Mouse (Mus musculus) kidney, embryonic 16.5 days (tissue): ENCODE measurements around the gene Tekt1. TPM values are rescaled to one million over a fixed set of nuclear protein-coding genes. Genes with fewer than 3 reads are reported as not detected.

Experiments used
- ATAC-seq: fragments of 200-750 bp; cut with Nextera tagmentation; 2 replicates; pipeline ENCODE4 v1.8.0; 2017; ENCODE audit warnings: moderate TSS enrichment; ENCODE audit not compliant: low FRiP score, low TSS enrichment
- H3K27ac ChIP-seq: fragments of 300-500 bp; sonication (generic); 2 replicates; pipeline ENCODE4 v1.5.1; 2014; ENCODE audit warnings: low read length
- H3K27me3 ChIP-seq: fragments of 300-500 bp; sonication (generic); 2 replicates; pipeline ENCODE4 v1.6.1; 2014; ENCODE audit warnings: low read length, control low read depth, mixed read lengths; ENCODE audit not compliant: insufficient read depth
- H3K36me3 ChIP-seq: fragments of 300-500 bp; sonication (generic); 2 replicates; pipeline ENCODE4 v1.6.1; 2014; ENCODE audit warnings: low read length, control low read depth, mixed read lengths; ENCODE audit not compliant: insufficient read depth
- H3K4me1 ChIP-seq: fragments of 300-500 bp; sonication (generic); 2 replicates; pipeline ENCODE4 v1.6.1; 2014; ENCODE audit warnings: low read length, control low read depth, mixed read lengths; ENCODE audit not compliant: insufficient read depth
- H3K4me2 ChIP-seq: fragments of 300-500 bp; sonication (generic); replicated peaks from 2 replicates; pipeline ENCODE4 v1.6.1; 2014; ENCODE audit warnings: low read depth, low read length
- H3K4me3 ChIP-seq: fragments of 300-500 bp; sonication (generic); 2 replicates; pipeline ENCODE4 v1.5.1; 2014; ENCODE audit warnings: mild to moderate bottlenecking, low read length
- H3K9ac ChIP-seq: fragments of 300-500 bp; sonication (generic); replicated peaks from 2 replicates; pipeline ENCODE4 v1.6.1; 2014; ENCODE audit warnings: low read length
- H3K9me3 ChIP-seq: fragments of 300-500 bp; sonication (generic); 2 replicates; pipeline ENCODE4 v1.6.1; 2016; ENCODE audit warnings: low read length, control low read depth
- WGBS: fragments of 180-500 bp; shearing (Covaris S2); extraction: QIAGEN DNeasy Blood & Tissue Kit; methylation state at CpG from one replicate; pipeline ENCODE4 v1.1.7; 2014; 5-methylcytosine and 5-hydroxymethylcytosine counted together
- polyA plus RNA-seq: library from polyadenylated mRNA; unstranded; fragments of >200 nt; fragmentation: Nextera tagmentation; extraction: Ambion mirVana; gene quantifications from 2 replicates; pipeline ENCODE4 v1.2.1, GENCODE M21; 2015

The Tekt1 gene
- polyA plus RNA-seq, 1 experiment from 2014 or later: 6.5 TPM

DNA sequence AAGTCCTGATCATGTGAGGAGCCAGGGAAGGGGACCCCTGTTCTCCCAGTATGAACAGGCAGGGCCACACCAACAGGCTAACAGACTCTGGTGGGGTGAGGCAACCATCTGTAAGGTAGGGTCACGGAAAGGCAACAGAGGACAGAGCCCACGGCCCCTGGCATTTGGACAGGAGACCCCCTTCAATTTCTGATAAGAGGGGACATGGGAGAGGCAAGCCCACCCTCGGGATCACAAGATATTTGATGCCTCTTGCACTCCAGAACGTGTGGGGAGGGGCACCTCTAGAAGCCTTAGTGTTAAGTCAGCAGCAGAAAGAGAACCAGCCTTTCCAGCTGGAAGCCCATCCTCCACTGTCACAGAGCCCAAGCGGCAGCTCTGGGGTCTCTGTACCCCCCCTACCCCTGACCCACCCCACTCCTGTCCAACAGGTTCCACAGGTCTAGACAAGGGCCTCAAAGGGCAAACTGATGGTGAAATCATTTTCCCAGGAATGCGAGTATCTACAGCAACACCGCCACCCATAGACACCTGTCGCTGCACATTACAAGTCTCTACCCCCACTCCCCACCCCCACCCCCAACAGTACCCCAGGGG is 43.9 kb upstream of the Tekt1 start:
- Histone ChIP-seq H3K36me3 (no peaks in the 10 kb centered on the region), H3K4me2 (peak overlapping the region; percentile 93), H3K27me3 (0 out of 2 replicates have a peak, but pooled peaks cover 4% of the 10 kb centered on the region), H3K9me3 (no peaks in the 10 kb centered on the region), H3K27ac (peak overlapping the region; percentile 66), H3K4me1 (peaks cover 85% of the 10 kb centered on the region), H3K4me3 (no peak overlapping the region), H3K9ac (peak overlapping the region; percentile 56; the same call in 1 of the 2 replicates)
- ATAC-seq: no peak
- WGBS: 54% methylated on average over 8 of the region's 8 CpGs

- Histone ChIP-seq H3K9me3 (no peaks in the 10 kb centered on the region), H3K4me3 (no peak overlapping the region), H3K4me2 (no peak overlapping the region), H3K4me1 (peaks cover 88% of the 10 kb centered on the region), H3K9ac (0 out of 2 replicates have a peak overlapping the region, but pooled peaks have one; percentile 5), H3K27me3 (0 out of 2 replicates have a peak, but pooled peaks cover 4% of the 10 kb centered on the region), H3K27ac (peak overlapping the region; percentile 27), H3K36me3 (no peaks in the 10 kb centered on the region)
- 69% methylated on average over 4 of the region's 4 CpGs for whole genome bisulfite sequencing
- ATAC-seq: no peak
Observed at GRCm38 (mm10) chr11:72405532-72405931, 43.3 kb upstream of the Tekt1 start.

DNA sequence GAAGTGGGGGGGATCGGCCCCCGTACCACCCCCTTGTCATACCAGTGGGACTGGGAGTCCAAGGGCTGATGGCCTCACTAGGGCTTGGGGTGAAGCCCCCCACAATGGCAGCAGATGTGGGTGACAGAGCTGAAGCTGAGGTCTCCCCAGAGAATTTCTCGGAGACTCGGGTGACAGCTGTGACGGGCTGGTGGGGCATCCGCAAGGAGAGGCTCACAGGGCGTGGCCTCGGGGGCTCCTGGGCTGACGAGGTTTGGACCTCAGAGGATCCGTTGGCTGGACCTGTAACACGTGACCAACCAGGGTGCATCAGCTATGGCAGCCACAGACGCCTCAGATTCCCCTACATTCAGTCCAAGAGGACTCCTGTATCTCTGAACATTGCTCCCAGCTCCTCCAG is 40.7 kb upstream of the Tekt1 start:
- peaks cover 75% of the 10 kb centered on the region for H3K4me1 ChIP-seq
- peak overlapping the region; percentile 0 for H3K9ac ChIP-seq
- H3K27ac ChIP-seq: peak overlapping the region; percentile 81
- no peak overlapping the region for H3K4me3 ChIP-seq
- WGBS: 80% methylated on average over 12 of the region's 12 CpGs
- H3K27me3 ChIP-seq: no peaks in the 10 kb centered on the region
- peaks cover 14% of the 10 kb centered on the region for H3K36me3 ChIP-seq
- no peak overlapping the region for H3K4me2 ChIP-seq
- H3K9me3 ChIP-seq: no peaks in the 10 kb centered on the region
- ATAC-seq: no peak

DNA sequence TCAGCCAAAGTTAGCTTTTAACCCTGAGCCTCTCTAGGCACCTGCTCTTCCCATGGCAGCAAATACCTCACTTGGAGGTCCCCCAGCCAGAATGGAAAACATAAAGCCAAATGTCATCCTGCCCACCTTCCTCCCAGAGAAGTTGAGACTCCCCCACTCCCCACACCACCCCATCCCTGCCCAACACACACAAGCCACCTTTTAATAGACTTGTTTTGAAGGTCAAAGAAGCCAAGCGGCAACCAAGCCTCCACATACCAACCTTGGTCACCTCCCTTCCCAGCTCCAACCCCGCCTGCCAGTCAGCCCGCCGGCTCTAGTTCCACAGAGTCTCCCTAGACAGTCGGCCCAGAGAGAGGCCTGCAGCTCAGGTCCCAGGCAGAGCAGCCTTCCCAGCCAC is 39.8 kb upstream of the Tekt1 start:
- no peak overlapping the region for H3K9ac ChIP-seq
- peaks cover 75% of the 10 kb centered on the region for H3K4me1 ChIP-seq
- peaks cover 21% of the 10 kb centered on the region for H3K36me3 ChIP-seq
- WGBS: 27% methylated on average over 5 of the region's 5 CpGs
- H3K9me3 ChIP-seq: no peaks in the 10 kb centered on the region
- no peak overlapping the region for H3K4me3 ChIP-seq
- ATAC-seq: peak; percentile 77
- peak overlapping the region; percentile 81 for H3K27ac ChIP-seq
- H3K27me3 ChIP-seq: no peaks in the 10 kb centered on the region
- peak overlapping the region; percentile 3 for H3K4me2 ChIP-seq

DNA sequence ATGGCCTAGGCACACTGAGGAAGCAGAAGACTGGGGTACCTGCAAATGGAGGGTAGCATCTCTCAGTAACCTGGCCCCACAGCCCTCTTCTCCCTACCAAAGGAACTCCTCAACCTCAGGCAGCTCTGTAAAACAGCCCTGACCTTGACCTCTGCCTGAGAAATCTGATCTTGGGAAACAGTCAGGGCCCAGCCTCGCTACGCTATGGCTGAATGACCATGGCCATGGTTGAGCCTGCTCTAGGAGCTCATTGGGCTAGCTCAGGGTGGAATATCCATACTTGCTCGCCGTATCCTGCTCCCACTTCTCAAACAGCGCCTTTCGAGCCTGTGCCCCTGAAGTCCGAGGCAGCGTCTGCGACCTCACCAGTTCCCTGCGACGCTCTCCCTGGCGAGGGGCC is 38.8 kb upstream of the Tekt1 start:
- H3K4me2 ChIP-seq: 0 out of 2 replicates have a peak overlapping the region, but pooled peaks have one; percentile 3
- H3K4me3 ChIP-seq: no peak overlapping the region
- H3K36me3 ChIP-seq: peaks cover 25% of the 10 kb centered on the region
- ATAC-seq: peak; percentile 74
- H3K27ac ChIP-seq: peak overlapping the region; percentile 81
- H3K9ac ChIP-seq: no peak overlapping the region
- WGBS: 36% methylated on average over 12 of the region's 12 CpGs
- H3K27me3 ChIP-seq: no peaks in the 10 kb centered on the region
- no peaks in the 10 kb centered on the region for H3K9me3 ChIP-seq
- peaks cover 75% of the 10 kb centered on the region for H3K4me1 ChIP-seq

DNA sequence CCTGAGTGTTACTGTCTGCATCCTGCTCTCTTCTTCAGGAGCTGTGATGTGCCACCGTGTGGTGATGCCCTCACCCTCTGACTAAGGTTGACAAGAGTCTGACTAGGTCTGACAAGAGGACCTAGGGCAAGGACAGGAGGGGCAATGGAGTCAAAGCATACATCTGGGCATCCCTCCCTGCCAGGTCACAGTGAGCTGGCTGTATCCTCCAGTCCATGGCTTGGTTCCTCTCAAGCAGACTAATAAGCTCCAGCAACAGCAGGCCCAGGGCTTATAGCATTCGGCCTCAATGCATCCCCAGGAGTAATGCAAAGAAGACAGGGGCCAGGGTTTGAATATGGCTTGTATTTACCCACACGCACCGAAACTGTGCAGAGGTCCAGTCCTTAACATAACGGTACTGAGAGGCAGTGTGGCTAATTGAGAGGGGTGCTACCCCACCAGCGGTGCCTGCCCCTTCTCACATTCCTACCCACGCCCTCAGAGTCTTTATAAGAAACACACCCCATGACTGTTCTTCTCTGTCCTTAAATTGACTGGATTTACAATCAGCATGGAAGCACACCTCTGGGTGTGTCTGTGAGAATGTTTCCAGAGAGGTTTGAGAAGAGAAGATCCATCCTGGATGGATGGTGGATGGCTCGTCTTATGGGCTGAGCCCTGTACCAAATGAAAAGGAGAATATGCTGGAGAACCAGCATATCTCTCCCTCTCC is 35.7 kb upstream of the Tekt1 start:
- no peak overlapping the region for H3K27ac ChIP-seq
- no peak overlapping the region for H3K4me3 ChIP-seq
- peaks cover 69% of the 10 kb centered on the region for H3K4me1 ChIP-seq
- no peak overlapping the region for H3K4me2 ChIP-seq
- 88% methylated on average over 8 of the region's 8 CpGs for WGBS
- peaks cover 35% of the 10 kb centered on the region for H3K36me3 ChIP-seq
- no peaks in the 10 kb centered on the region for H3K9me3 ChIP-seq
- no peaks in the 10 kb centered on the region for H3K27me3 ChIP-seq
- no peak overlapping the region for H3K9ac ChIP-seq
- ATAC-seq: no peak

- no peaks in the 10 kb centered on the region for H3K27me3 ChIP-seq
- no peak overlapping the region for H3K27ac ChIP-seq
- H3K4me1 ChIP-seq: peaks cover 60% of the 10 kb centered on the region
- no peak overlapping the region for H3K9ac ChIP-seq
- H3K36me3 ChIP-seq: peaks cover 36% of the 10 kb centered on the region
- WGBS: 71% methylated on average over 10 of the region's 10 CpGs
- no peaks in the 10 kb centered on the region for H3K9me3 ChIP-seq
- H3K4me2 ChIP-seq: no peak overlapping the region
- no peak overlapping the region for H3K4me3 ChIP-seq
- ATAC-seq: no peak
Observed at GRCm38 (mm10) chr11:72397072-72397471, 34.8 kb upstream of the Tekt1 start.

GRCm38 (mm10) chr11:72396621-72397020 is 34.4 kb upstream of the Tekt1 start:
- H3K36me3 ChIP-seq: peaks cover 36% of the 10 kb centered on the region
- H3K4me3 ChIP-seq: no peak overlapping the region
- H3K27ac ChIP-seq: no peak overlapping the region
- H3K4me1 ChIP-seq: peaks cover 56% of the 10 kb centered on the region
- ATAC-seq: 0 out of 2 replicates have a peak, but pooled peaks have one; percentile 4
- 75% methylated on average over 7 of the region's 7 CpGs for WGBS
- no peak overlapping the region for H3K9ac ChIP-seq
- H3K4me2 ChIP-seq: no peak overlapping the region
- H3K9me3 ChIP-seq: no peaks in the 10 kb centered on the region
- H3K27me3 ChIP-seq: no peaks in the 10 kb centered on the region

- H3K4me2 ChIP-seq: no peak overlapping the region
- no peak overlapping the region for H3K9ac ChIP-seq
- H3K4me1 ChIP-seq: peaks cover 47% of the 10 kb centered on the region
- ATAC-seq: no peak
- WGBS: 56% methylated on average over 6 of the region's 6 CpGs
- no peaks in the 10 kb centered on the region for H3K27me3 ChIP-seq
- H3K36me3 ChIP-seq: peaks cover 39% of the 10 kb centered on the region
- no peaks in the 10 kb centered on the region for H3K9me3 ChIP-seq
- H3K4me3 ChIP-seq: no peak overlapping the region
- H3K27ac ChIP-seq: 0 out of 2 replicates have a peak overlapping the region, but pooled peaks have one; percentile 13
Observed at GRCm38 (mm10) chr11:72395652-72396051, 33.4 kb upstream of the Tekt1 start.

GRCm38 (mm10) chr11:72394694-72395093 is 32.5 kb upstream of the Tekt1 start:
- 43% methylated on average over 2 of the region's 2 CpGs for WGBS
- peaks cover 33% of the 10 kb centered on the region for H3K36me3 ChIP-seq
- H3K9ac ChIP-seq: no peak overlapping the region
- no peaks in the 10 kb centered on the region for H3K27me3 ChIP-seq
- H3K4me3 ChIP-seq: no peak overlapping the region
- no peaks in the 10 kb centered on the region for H3K9me3 ChIP-seq
- H3K4me1 ChIP-seq: peaks cover 38% of the 10 kb centered on the region
- no peak overlapping the region for H3K27ac ChIP-seq
- H3K4me2 ChIP-seq: no peak overlapping the region
- 0 out of 2 replicates have a peak, but pooled peaks have one; percentile 25 for ATAC-seq
